Mouse (Mus musculus): ENCODE results near the gene Myh6. TPM values are rescaled to one million over a fixed set of nuclear protein-coding genes. Genes with fewer than 3 reads are reported as not detected.
"Not testable (repeated sequence)": the region's sequence is repeated elsewhere in the genome, so short reads cannot be mapped to it uniquely, and the experiment has no call there.

The Myh6 gene
- 1 to 10 TPM; 3.1 to 4.9 TPM for total RNA-seq (2021)
- long read RNA-seq, partial matches to known transcripts = 0 of 1 reads
- long read RNA-seq, other reads (novel, unspliced or antisense) = 1 of 1 reads

GRCm38 (mm10) chr14:54966320-54966977 lies at the start of gene Myh6:
TSS of gene Myh6 (minus strand) at chr14:54966927.
- no peak for DNase-seq (ENCODE audit: low spot score in 2 of 2)

- DNase-seq (ENCODE audit: low spot score in 2 of 2) = no peak
Observed at GRCm38 (mm10) chr14:55015767-55016111, 49.0 kb upstream of the Myh6 start.

- DNase-seq (ENCODE audit: low spot score in 2 of 2) = peak; percentile 100
Observed at GRCm38 (mm10) chr14:55014991-55015766, 48.5 kb upstream of the Myh6 start, which contains the start of gene Ngdn. TSS of gene Ngdn (plus strand) at chr14:55015454.

GRCm38 (mm10) chr14:55014591-55014990 lies 47.9 kb upstream of the Myh6 start:
- DNase-seq (ENCODE audit: low spot score in 2 of 2) = no peak

- no peak for DNase-seq (ENCODE audit: low spot score in 2 of 2)
Observed at GRCm38 (mm10) chr14:55011116-55011515, 44.4 kb upstream of the Myh6 start.

- no peak for DNase-seq (ENCODE audit: low spot score in 2 of 2)
Observed at GRCm38 (mm10) chr14:55008417-55008816, 41.7 kb upstream of the Myh6 start.

- DNase-seq (ENCODE audit: low spot score in 2 of 2) = no peak
Observed at GRCm38 (mm10) chr14:55007120-55007908, 40.6 kb upstream of the Myh6 start.

GRCm38 (mm10) chr14:55006541-55006940 lies 39.8 kb upstream of the Myh6 start:
- DNase-seq (ENCODE audit: low spot score in 2 of 2) = no peak

- DNase-seq (ENCODE audit: low spot score in 2 of 2) = no peak
Observed at GRCm38 (mm10) chr14:55005967-55006366, 39.2 kb upstream of the Myh6 start.

- DNase-seq (ENCODE audit: low spot score in 2 of 2) = no peak
Observed at GRCm38 (mm10) chr14:55005506-55005905, 38.8 kb upstream of the Myh6 start.

- DNase-seq (ENCODE audit: low spot score in 2 of 2) = no peak
Observed at GRCm38 (mm10) chr14:55003878-55004855, 37.4 kb upstream of the Myh6 start.

- no peak for DNase-seq (ENCODE audit: low spot score in 2 of 2)
Observed at GRCm38 (mm10) chr14:55002687-55003120, 36.0 kb upstream of the Myh6 start.

- DNase-seq (ENCODE audit: low spot score in 2 of 2) = no peak
Observed at GRCm38 (mm10) chr14:55001938-55002686, 35.4 kb upstream of the Myh6 start.

- no peak for DNase-seq (ENCODE audit: low spot score in 2 of 2)
Observed at GRCm38 (mm10) chr14:55001446-55001845, 34.7 kb upstream of the Myh6 start.

- no peak for DNase-seq (ENCODE audit: low spot score in 2 of 2)
Observed at GRCm38 (mm10) chr14:55000814-55001213, 34.1 kb upstream of the Myh6 start.

GRCm38 (mm10) chr14:54999868-55000267 lies 33.1 kb upstream of the Myh6 start:
- not testable (repeated sequence) for DNase-seq (ENCODE audit: low spot score in 2 of 2)

- no peak for DNase-seq (ENCODE audit: low spot score in 2 of 2)
Observed at GRCm38 (mm10) chr14:54998680-54999079, 32.0 kb upstream of the Myh6 start.

GRCm38 (mm10) chr14:54997297-54997696 lies 30.6 kb upstream of the Myh6 start:
- DNase-seq (ENCODE audit: low spot score in 2 of 2) = no peak

- no peak for DNase-seq (ENCODE audit: low spot score in 2 of 2)
Observed at GRCm38 (mm10) chr14:54996793-54997192, 30.1 kb upstream of the Myh6 start.

Data from layer of hippocampus, postnatal 10 days (tissue).